17 mouse cellular contexts compared by ENCODE assay signal in the genomic region with DNA sequence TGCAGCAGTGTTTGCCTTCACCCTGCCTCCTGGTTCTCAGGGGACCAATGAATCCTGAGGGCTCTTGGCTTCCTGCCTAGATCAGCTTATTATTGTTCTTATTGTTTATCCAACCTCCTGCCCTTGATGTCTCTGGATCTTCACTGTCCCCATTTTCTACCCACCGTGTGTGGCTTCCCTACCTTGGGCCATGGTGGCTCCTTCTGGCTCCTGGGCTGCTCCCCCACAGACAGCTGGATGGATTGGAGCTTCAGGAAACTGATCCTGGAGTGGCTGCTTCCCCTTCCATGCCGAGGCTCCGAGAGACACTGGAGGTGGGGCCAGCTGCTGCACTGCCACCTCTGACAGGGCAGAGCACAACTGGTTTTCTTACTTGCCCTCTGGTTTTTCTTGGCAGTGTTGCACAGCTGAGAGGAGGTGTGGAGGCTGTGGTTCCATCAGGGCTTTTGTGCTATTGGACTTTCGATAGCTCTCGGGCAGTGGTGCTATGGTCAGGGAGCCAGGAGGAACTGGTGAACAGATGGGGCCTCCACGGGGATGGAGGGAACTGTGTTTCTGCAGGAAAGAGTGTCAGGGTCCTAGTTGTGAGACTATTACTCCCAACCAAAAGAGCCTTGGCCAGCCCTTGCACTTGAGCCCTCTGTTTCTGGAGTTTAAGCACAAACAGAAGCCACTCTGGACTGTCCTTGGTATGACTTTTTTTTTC. TPM values are rescaled to one million over a fixed set of nuclear protein-coding genes. Genes with fewer than 3 reads are reported as not detected.
A peak's percentile ranks its signal among the peaks of the same experiment; 100 is the strongest.
DNase-seq lines count a peak whose midpoint lies in the region; ATAC-seq and TF ChIP-seq lines count a peak whose summit lies in the region.
"Had no signal": no experiment of that assay in that cellular context is flagged by ENCODE, and none has a peak within 500 bp of the region (broad histone marks: within the 10 kb centered on the region; RNA-seq: fewer than 3 reads in every experiment).

A gene (minus strand): TSS at position 362 of the 706 bp plus-strand sequence.

- H3K9me3 ChIP-seq in kidney, embryonic 14.5 days (ENCODE audit: control insufficient read depth, low read length) = no peaks in the 10 kb centered on the region
- no peaks in the 10 kb centered on the region for H3K9me3 ChIP-seq in forebrain, postnatal 0 days (ENCODE audit: low read length)
- H3K9me3 ChIP-seq in liver, embryonic 11.5 days (ENCODE audit: control insufficient read depth, low read length) = no peaks in the 10 kb centered on the region
- H3K9me3 ChIP-seq: embryonic facial prominence, embryonic 13.5 days; midbrain, embryonic 15.5 days; stomach, embryonic 15.5 days had no signal

- TF ChIP-seq CTCF in forebrain, postnatal 0 days (IDR thresholded peaks at IDR 0.05; ENCODE audit: low read depth) = no peak

- 33% methylated on average over 6 of the region's 6 CpGs for WGBS in kidney, embryonic 14.5 days
- WGBS in forebrain, postnatal 0 days = 55% methylated on average over 6 of the region's 6 CpGs
- 44% methylated on average over 6 of the region's 6 CpGs for WGBS in liver, embryonic 11.5 days

- H3K4me1 ChIP-seq in kidney, embryonic 14.5 days (ENCODE audit: control insufficient read depth, insufficient read depth, low read length) = 0 out of 2 replicates have a peak, but pooled peaks cover 5% of the 10 kb centered on the region
- H3K4me1 ChIP-seq in forebrain, postnatal 0 days (ENCODE audit: insufficient read depth) = no peaks in the 10 kb centered on the region
- no peaks in the 10 kb centered on the region for H3K4me1 ChIP-seq in liver, embryonic 11.5 days (replicated peaks; ENCODE audit: control insufficient read depth, insufficient read depth, low read length)
- H3K4me1 ChIP-seq: embryonic facial prominence, embryonic 13.5 days; midbrain, embryonic 15.5 days had no signal

- H3K9ac ChIP-seq in kidney, embryonic 14.5 days (ENCODE audit: low read depth, low read length) = no peak within 1 kb of the TSS
- no peak within 1 kb of the TSS for H3K9ac ChIP-seq in forebrain, postnatal 0 days
- no peak within 1 kb of the TSS for H3K9ac ChIP-seq in liver, embryonic 11.5 days (ENCODE audit: low read depth, low read length)
- H3K9ac ChIP-seq: embryonic facial prominence, embryonic 13.5 days; midbrain, embryonic 15.5 days; stomach, embryonic 15.5 days had no signal

- H3K4me3 ChIP-seq in kidney, embryonic 14.5 days (ENCODE audit: low read length) = no peak within 1 kb of the TSS
- H3K4me3 ChIP-seq in forebrain, postnatal 0 days (ENCODE audit: low read depth, low read length) = no peak within 1 kb of the TSS
- H3K4me3 ChIP-seq in liver, embryonic 11.5 days (ENCODE audit: low read depth, low read length) = no peak within 1 kb of the TSS
- H3K4me3 ChIP-seq: embryonic facial prominence, embryonic 13.5 days; midbrain, embryonic 15.5 days; stomach, embryonic 15.5 days had no signal

- 0 out of 2 replicates have a peak within 1 kb of the TSS, but pooled peaks have one; percentile 9 for H3K4me2 ChIP-seq in kidney, embryonic 14.5 days (replicated peaks; ENCODE audit: low read depth, low read length)
- no peak within 1 kb of the TSS for H3K4me2 ChIP-seq in forebrain, postnatal 0 days (ENCODE audit: low read depth)
- H3K4me2 ChIP-seq in liver, embryonic 11.5 days = no peak within 1 kb of the TSS
- H3K4me2 ChIP-seq: embryonic facial prominence, embryonic 13.5 days; midbrain, embryonic 15.5 days; stomach, embryonic 15.5 days had no signal

- H3K27ac ChIP-seq in kidney, embryonic 14.5 days (ENCODE audit: low read depth, low read length) = peak within 1 kb of the TSS; percentile 39; the same call in 1 of the 2 replicates
- H3K27ac ChIP-seq in forebrain, postnatal 0 days (ENCODE audit: low read depth, low read length) = no peak within 1 kb of the TSS
- H3K27ac ChIP-seq in liver, embryonic 11.5 days (ENCODE audit: low read depth, low read length) = no peak within 1 kb of the TSS
- H3K27ac ChIP-seq: embryonic facial prominence, embryonic 13.5 days; hindbrain, postnatal 0 days; midbrain, embryonic 15.5 days; stomach, embryonic 15.5 days had no signal

- no peaks in the 10 kb centered on the region for H3K36me3 ChIP-seq in kidney, embryonic 14.5 days (ENCODE audit: control insufficient read depth, insufficient read depth, low read length)
- no peaks in the 10 kb centered on the region for H3K36me3 ChIP-seq in forebrain, postnatal 0 days (ENCODE audit: insufficient read depth)
- no peaks in the 10 kb centered on the region for H3K36me3 ChIP-seq in liver, embryonic 11.5 days (ENCODE audit: control insufficient read depth, insufficient read depth, low read length)
- H3K36me3 ChIP-seq: embryonic facial prominence, embryonic 13.5 days; midbrain, embryonic 15.5 days; stomach, embryonic 15.5 days had no signal

- ATAC-seq in kidney, embryonic 14.5 days (ENCODE audit: low FRiP score, low TSS enrichment) = no peak; the same call in 1 of the 2 replicates
- ATAC-seq in forebrain, postnatal 0 days = no peak
- no peak for ATAC-seq in liver, embryonic 11.5 days (replicated peaks; ENCODE audit: low FRiP score)
- ATAC-seq: hindbrain, postnatal 0 days; midbrain, embryonic 15.5 days had no signal

- DNase-seq in kidney, adult 11 months = no peak
- peak; percentile 25 for DNase-seq in 3T3-L1 (ENCODE audit: low read depth, low spot score)
- DNase-seq in cerebellum, adult 11-12 months = peak; percentile 61
- DNase-seq in gonadal fat pad, adult 2 months (ENCODE audit: low read depth) = peak; percentile 44
- no peak for DNase-seq in forebrain, postnatal 0 days
- no peak for DNase-seq in gastrocnemius, adult 18-20 months (ENCODE audit: low spot score)
- no peak for DNase-seq in liver, embryonic 11.5 days (ENCODE audit: low spot score)
- DNase-seq: heart, postnatal 10 days had no signal

- no peaks in the 10 kb centered on the region for H3K27me3 ChIP-seq in kidney, embryonic 14.5 days (ENCODE audit: control insufficient read depth, insufficient read depth, low read length)
- H3K27me3 ChIP-seq in forebrain, postnatal 0 days (ENCODE audit: insufficient read depth, low read length) = no peaks in the 10 kb centered on the region
- no peaks in the 10 kb centered on the region for H3K27me3 ChIP-seq in liver, embryonic 11.5 days (replicated peaks; ENCODE audit: control insufficient read depth, insufficient read depth, low read length)
- H3K27me3 ChIP-seq: embryonic facial prominence, embryonic 13.5 days; midbrain, embryonic 15.5 days; stomach, embryonic 15.5 days had no signal

RNA-seq across cellular contexts. Expression of the gene that starts here (rescaled TPM):
- 8.4 and 9.3 TPM in 2 replicates for polyA plus RNA-seq in kidney, embryonic 14.5 days (2014; fragmentation: Nextera tagmentation; extraction: Ambion mirVana)
- polyA plus RNA-seq in gonadal fat pad, adult 2 months (2012; rRNA removed) = 0.23 TPM in 1 of 2 replicates, not detected in the other
- total RNA-seq in forebrain, postnatal 0 days (2014; rRNA removed) = not detected in 2 replicates
- polyA plus RNA-seq in forebrain, postnatal 0 days (2015; fragmentation: Nextera tagmentation; extraction: Ambion mirVana) = 0.07 TPM in 1 of 2 replicates, not detected in the other
- total RNA-seq in gastrocnemius, adult 18-20 months (2021) = under 1 TPM; 0.14 to 0.33 TPM
- 0.16 and 0.38 TPM in 2 replicates for polyA plus RNA-seq in liver, embryonic 11.5 days (2014; fragmentation: Nextera tagmentation; extraction: Ambion mirVana)
- total RNA-seq: adrenal gland, adult 18-20 months; granulocyte monocyte progenitor cell, adult 5-6 weeks; heart, postnatal 10 days; layer of hippocampus, adult 18-20 months; liver, adult 2 months had no signal
- polyA plus RNA-seq: embryonic facial prominence, embryonic 13.5 days; liver, adult 2 months; midbrain, embryonic 15.5 days had no signal

Comparison
In these comparisons a context has a peak if more than half of its experiments do, and no peak if none do; other contexts are left out.
1. Peak in DNase-seq in gonadal fat pad, adult 2 months; RNA of the gene not detected or under 1 TPM.
2. DNase-seq: peak in 3T3-L1 (single experiment) and cerebellum, adult 11-12 months (single experiment); none in kidney, adult 11 months (single experiment), forebrain, postnatal 0 days (single experiment), gastrocnemius, adult 18-20 months (single experiment) and liver, embryonic 11.5 days (single experiment).